In the genomic region with DNA sequence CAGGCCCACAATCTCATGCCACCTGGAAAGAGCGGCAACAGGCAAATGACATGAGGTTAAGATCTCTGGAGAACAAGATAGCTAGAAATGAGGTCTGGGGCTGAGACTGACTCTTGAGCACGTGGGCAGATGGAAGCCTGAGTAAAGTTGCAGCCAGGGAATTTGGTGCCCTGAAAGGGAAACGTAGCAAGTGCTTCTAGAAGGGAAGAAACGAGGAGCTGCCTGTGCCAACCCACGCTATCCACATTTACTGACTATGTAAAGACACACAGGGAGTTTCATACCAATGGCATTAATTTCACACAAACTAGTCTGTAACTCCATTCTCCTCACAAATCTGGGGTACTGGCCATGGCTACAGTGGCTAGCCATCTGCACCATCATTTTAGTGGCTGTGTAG, we compare ENCODE assay signal across 23 mouse cellular contexts. TPM values are rescaled to one million over a fixed set of nuclear protein-coding genes. Genes with fewer than 3 reads are reported as not detected.
DNase-seq lines count a peak whose midpoint lies in the region; ATAC-seq lines count a peak whose summit lies in the region.
"Had no signal": no experiment of that assay in that cellular context is flagged by ENCODE, and none has a peak within 500 bp of the region (broad histone marks: within the 10 kb centered on the region; RNA-seq: fewer than 3 reads in every experiment).

No protein-coding gene starts in this region.

- H3K27ac ChIP-seq in embryonic facial prominence, embryonic 14.5 days (replicated peaks; ENCODE audit: low read depth, low read length) = 0 out of 2 replicates have a peak overlapping the region, but pooled peaks have one; percentile 2
- H3K27ac ChIP-seq in limb, embryonic 12.5 days = peak overlapping the region; percentile 89; the same call in 1 of the 2 replicates
- H3K27ac ChIP-seq in forebrain, embryonic 12.5 days = no peak overlapping the region
- H3K27ac ChIP-seq: heart, adult 2 months had no signal

- ATAC-seq in frontal cortex, adult (ENCODE audit: low TSS enrichment) = peak; percentile 83
- no peak for ATAC-seq in embryonic facial prominence, embryonic 14.5 days (ENCODE audit: low read depth)
- no peak for ATAC-seq in limb, embryonic 12.5 days (ENCODE audit: insufficient number of reproducible peaks, insufficient read depth, low FRiP score, low TSS enrichment, low read depth)
- ATAC-seq in forebrain, embryonic 12.5 days (ENCODE audit: low FRiP score) = no peak
- ATAC-seq in erythroid progenitor cell, adult 5-6 weeks (replicated peaks; ENCODE audit: low FRiP score, poor library complexity, severe bottlenecking) = no peak
- ATAC-seq in cerebellum, adult (ENCODE audit: insufficient number of reproducible peaks, low FRiP score, low TSS enrichment) = no peak
- ATAC-seq: CD4-positive, CD25-positive, alpha-beta regulatory T cell, adult 4 months; forebrain, embryonic 14.5 days; hindbrain, embryonic 16.5 days; inflammation-experienced regulatory T-cells, adult 6 months; intestine, postnatal 0 days had no signal

- H3K36me3 ChIP-seq in embryonic facial prominence, embryonic 14.5 days (ENCODE audit: control insufficient read depth, insufficient read depth, low read length) = peaks cover 2% of the 10 kb centered on the region; the same call in 1 of the 2 replicates
- H3K36me3 ChIP-seq in limb, embryonic 12.5 days = peaks cover 26% of the 10 kb centered on the region
- peaks cover 4% of the 10 kb centered on the region; the same call in 1 of the 2 replicates for H3K36me3 ChIP-seq in forebrain, embryonic 12.5 days (replicated peaks)

- no peak overlapping the region for H3K9ac ChIP-seq in embryonic facial prominence, embryonic 14.5 days (ENCODE audit: low read depth, low read length)
- H3K9ac ChIP-seq in limb, embryonic 12.5 days (replicated peaks) = no peak overlapping the region
- no peak overlapping the region for H3K9ac ChIP-seq in forebrain, embryonic 12.5 days

- H3K4me3 ChIP-seq in embryonic facial prominence, embryonic 14.5 days (ENCODE audit: low read depth, low read length) = no peak overlapping the region
- no peak overlapping the region for H3K4me3 ChIP-seq in limb, embryonic 12.5 days (replicated peaks)
- no peak overlapping the region for H3K4me3 ChIP-seq in forebrain, embryonic 12.5 days (replicated peaks)
- H3K4me3 ChIP-seq: heart, adult 2 months had no signal

- no peak overlapping the region for H3K4me2 ChIP-seq in embryonic facial prominence, embryonic 14.5 days (ENCODE audit: low read depth, low read length)
- H3K4me2 ChIP-seq in limb, embryonic 12.5 days = no peak overlapping the region
- H3K4me2 ChIP-seq in forebrain, embryonic 12.5 days = no peak overlapping the region
- H3K4me2 ChIP-seq: heart, embryonic 11.5 days had no signal

- H3K4me1 ChIP-seq in embryonic facial prominence, embryonic 14.5 days (ENCODE audit: control insufficient read depth, insufficient read depth, low read length) = peaks cover 17% of the 10 kb centered on the region
- peaks cover 29% of the 10 kb centered on the region for H3K4me1 ChIP-seq in limb, embryonic 12.5 days (replicated peaks)
- H3K4me1 ChIP-seq in forebrain, embryonic 12.5 days = peaks cover 3% of the 10 kb centered on the region; the same call in 1 of the 2 replicates

- DNase-seq in frontal cortex, postnatal 36 days (ENCODE audit: low spot score in 2 of 2) = no peak
- no peak for DNase-seq in embryonic facial prominence, embryonic 14.5 days (ENCODE audit: low spot score)
- peak; percentile 46 for DNase-seq in telencephalon, adult 2 months (ENCODE audit: low read depth, low spot score)
- DNase-seq: adrenal gland, adult 8-10 months; adrenal gland, postnatal 36 days; B cell, adult 2 months; cerebellum, adult 2 months; cerebellum, postnatal 10 days; gastrocnemius, postnatal 14 days; heart, adult 2 months; heart, postnatal 36 days had no signal

- H3K9me3 ChIP-seq in embryonic facial prominence, embryonic 14.5 days (ENCODE audit: control insufficient read depth, low read length) = no peaks in the 10 kb centered on the region
- no peaks in the 10 kb centered on the region for H3K9me3 ChIP-seq in limb, embryonic 12.5 days
- no peaks in the 10 kb centered on the region for H3K9me3 ChIP-seq in forebrain, embryonic 12.5 days
- H3K9me3 ChIP-seq: G1E had no signal

- H3K27me3 ChIP-seq in embryonic facial prominence, embryonic 14.5 days (replicated peaks; ENCODE audit: control insufficient read depth, insufficient read depth, low read length) = no peaks in the 10 kb centered on the region
- no peaks in the 10 kb centered on the region for H3K27me3 ChIP-seq in limb, embryonic 12.5 days
- H3K27me3 ChIP-seq in forebrain, embryonic 12.5 days = no peaks in the 10 kb centered on the region

- whole genome bisulfite sequencing in embryonic facial prominence, embryonic 14.5 days = 77% methylated on average over 5 of the region's 5 CpGs
- WGBS in limb, embryonic 12.5 days = 86% methylated on average over 5 of the region's 5 CpGs
- WGBS in forebrain, embryonic 12.5 days = 90% methylated on average over 5 of the region's 5 CpGs

RNA-seq across cellular contexts. Expression of gene Sh3pxd2a, which starts 35.6 kb away (rescaled TPM):
- polyA plus RNA-seq in embryonic facial prominence, embryonic 14.5 days (2014; fragmentation: Nextera tagmentation; extraction: Ambion mirVana) = 19.5 and 20.3 TPM in 2 replicates
- polyA plus RNA-seq in limb, embryonic 12.5 days (2016; fragmentation: Nextera tagmentation; extraction: Ambion mirVana) = 6.8 and 7.7 TPM in 2 replicates
- 3.7 TPM in 2 replicates for polyA plus RNA-seq in forebrain, embryonic 12.5 days (2016; fragmentation: Nextera tagmentation; extraction: Ambion mirVana)
- total RNA-seq in erythroid progenitor cell, adult 5-6 weeks (2015; ENCODE audit: low replicate concordance) = 3.2 and 6.3 TPM in 2 replicates
- 1.0 and 1.1 TPM in 2 replicates for total RNA-seq in erythroid progenitor cell, adult 5-6 weeks (2017; ENCODE audit: low replicate concordance)
- polyA plus RNA-seq: G1E had no signal

RNA-seq across cellular contexts. Expression of gene Stn1, which starts 37.5 kb away (rescaled TPM):
- 48.1 and 52.3 TPM in 2 replicates for polyA plus RNA-seq in embryonic facial prominence, embryonic 14.5 days (2014; fragmentation: Nextera tagmentation; extraction: Ambion mirVana)
- polyA plus RNA-seq in limb, embryonic 12.5 days (2016; fragmentation: Nextera tagmentation; extraction: Ambion mirVana) = 55.1 and 55.3 TPM in 2 replicates
- polyA plus RNA-seq in forebrain, embryonic 12.5 days (2016; fragmentation: Nextera tagmentation; extraction: Ambion mirVana) = 37.2 and 45.3 TPM in 2 replicates
- 6.3 and 25.6 TPM in 2 replicates for total RNA-seq in erythroid progenitor cell, adult 5-6 weeks (2015; ENCODE audit: low replicate concordance)
- total RNA-seq in erythroid progenitor cell, adult 5-6 weeks (2017; ENCODE audit: low replicate concordance) = 5.9 and 14.1 TPM in 2 replicates
